Mouse (Mus musculus) layer of hippocampus, adult 8-10 months (tissue): ENCODE measurements at regions not wholly inside any gene's neighbourhood (a gene's known extent, or its start where the extent isn't known, plus 50 kb on each side); places are given as distances from the start of the nearest gene placed in this dataset.

Source experiments
- DNase-seq, 2 experiments: peaks; one replicate each; pipeline ENCODE4 v3.0.0; 2022; ENCODE audit warnings: low spot score in 2 of 2

DNA sequence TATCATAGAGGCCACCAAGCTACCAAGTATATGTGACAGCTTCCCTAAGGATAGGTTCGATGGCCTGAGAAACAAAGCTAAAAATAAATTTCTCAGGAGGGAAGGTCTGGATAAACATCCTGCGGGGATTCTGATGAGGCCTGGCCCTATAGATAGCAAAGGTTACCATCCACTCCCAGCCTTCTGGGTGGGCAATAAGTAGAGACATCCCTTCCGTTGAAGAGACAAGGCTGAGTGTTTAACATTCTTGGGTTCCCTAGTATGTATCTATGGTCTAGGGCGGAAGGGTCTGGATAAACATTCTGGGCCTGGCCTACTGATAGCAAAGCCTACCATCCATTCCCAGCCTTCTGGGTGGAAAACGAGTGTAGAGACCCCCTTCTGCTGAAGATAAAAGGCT, 180.5 kb upstream of the Dlk1 start:
- DNase-seq, result no peak

DNA sequence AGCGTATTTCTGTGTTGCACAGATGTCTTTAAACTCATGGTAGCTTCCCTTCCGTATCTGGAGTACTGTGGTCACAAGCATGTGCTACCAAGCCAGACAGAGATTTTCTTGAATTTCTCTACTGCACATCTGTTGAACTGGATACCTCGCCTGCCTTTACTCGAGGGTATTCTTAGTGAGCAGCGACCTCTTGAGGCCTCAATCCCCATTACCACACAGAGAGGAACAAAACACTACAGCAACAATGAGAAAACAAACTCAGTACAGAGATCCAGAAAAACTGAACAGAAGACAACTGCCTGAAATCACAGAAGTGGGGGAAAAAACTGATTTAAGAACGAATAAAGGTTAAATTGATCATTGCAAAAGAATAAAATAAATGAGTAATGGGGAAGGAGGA, 137.8 kb upstream of the Dlk1 start:
- no peak for DNase-seq

- DNase-seq, result no peak
These were observed 126.6 kb upstream of the Dlk1 start for GRCm38 (mm10) chr12:109325986-109326385.

DNA sequence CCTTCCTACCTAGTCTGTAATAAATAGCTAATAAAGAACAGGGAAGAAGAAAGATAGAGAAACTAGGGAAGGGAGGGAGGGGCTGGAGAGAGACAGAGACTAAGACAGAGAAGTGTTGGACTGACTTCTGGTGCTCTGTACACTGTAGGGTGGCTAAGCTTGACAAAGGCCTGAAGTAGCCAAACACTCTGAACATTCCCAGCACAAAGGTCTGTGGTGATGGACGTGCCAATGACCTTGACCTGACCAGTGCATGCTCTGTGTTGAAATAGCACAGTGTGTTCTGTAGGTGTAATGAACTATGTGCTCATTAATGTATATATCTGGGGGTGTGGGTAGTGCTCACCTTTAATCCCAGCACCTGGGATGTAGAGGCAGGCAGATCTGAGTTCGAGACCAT, 81.3 kb upstream of the Dlk1 start:
- no peak for DNase-seq

DNA sequence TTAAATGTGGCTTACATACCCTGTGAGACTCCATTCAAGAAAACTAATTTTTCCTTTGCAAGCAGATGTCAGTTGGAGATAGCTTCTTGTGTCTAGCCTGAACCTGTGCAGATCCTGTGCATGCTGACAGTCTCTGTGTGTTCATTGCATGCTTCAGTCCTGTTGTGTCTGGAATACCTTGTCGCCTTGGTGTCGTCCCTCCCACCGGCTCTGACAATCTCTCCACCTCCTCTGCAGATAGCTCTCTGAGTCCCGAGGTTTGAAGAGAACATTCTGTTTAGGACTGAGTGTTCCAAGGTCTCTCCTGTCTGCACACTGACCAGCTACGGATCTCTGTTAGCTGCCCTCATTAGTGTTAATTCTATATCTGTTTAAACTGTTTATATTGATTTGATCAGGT, 66.8 kb upstream of the Dlk1 start:
- DNase-seq, result no peak

- DNase-seq, result no peak
These were observed 63.8 kb upstream of the Dlk1 start for GRCm38 (mm10) chr12:109388791-109389190.

GRCm38 (mm10) chr12:109390388-109390920, 62.2 kb upstream of the Dlk1 start:
- DNase-seq, result no peak

- DNase-seq, result no peak
These were observed 61.6 kb upstream of the Dlk1 start for GRCm38 (mm10) chr12:109390978-109391377.

GRCm38 (mm10) chr12:109393326-109393725, 59.3 kb upstream of the Dlk1 start:
- no peak for DNase-seq

DNA sequence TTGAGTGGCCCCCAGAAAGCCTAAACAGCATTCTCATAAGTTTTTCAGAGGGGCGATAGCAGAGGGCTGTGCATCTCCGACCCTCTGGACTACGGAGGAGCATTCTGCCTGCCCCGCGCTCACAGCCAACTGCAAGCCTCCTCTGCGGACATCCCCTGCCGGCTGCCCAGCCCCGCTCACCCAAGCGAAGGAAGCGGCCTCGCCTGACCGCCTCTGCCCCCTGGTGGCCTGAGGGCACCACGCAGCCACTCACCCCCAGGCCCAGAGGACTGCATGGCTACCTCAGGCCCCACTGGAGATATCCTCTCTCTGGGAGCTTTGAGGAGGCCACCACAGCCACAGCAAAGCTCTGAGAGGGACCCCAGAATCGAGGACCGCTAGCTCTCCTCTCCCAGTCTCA, 58.8 kb upstream of the Dlk1 start:
- peak in 1 of 2 experiments; percentile 57 for DNase-seq

- no peak for DNase-seq
These were observed 58.2 kb upstream of the Dlk1 start for GRCm38 (mm10) chr12:109394396-109394795.

DNA sequence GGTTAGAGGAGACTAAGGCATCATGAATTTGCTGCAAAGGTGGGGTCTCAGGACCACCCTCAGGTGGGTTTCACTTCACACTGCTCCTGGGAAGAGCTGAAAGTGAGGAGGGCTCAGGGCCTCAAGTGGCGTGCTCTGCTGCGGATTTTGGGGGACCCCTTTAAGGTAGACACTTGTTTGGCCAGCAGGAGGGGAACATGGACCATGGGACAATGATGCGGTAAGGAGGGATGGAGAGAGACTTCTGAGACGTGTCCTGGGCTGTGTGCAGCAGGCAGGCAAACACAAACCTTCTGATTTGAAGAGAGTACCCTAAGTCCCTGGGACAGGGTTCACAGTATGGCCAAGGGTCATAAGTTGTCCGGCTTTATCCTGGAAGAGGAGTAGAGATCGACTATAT, 56.0 kb upstream of the Dlk1 start:
- no peak for DNase-seq

- DNase-seq, result no peak
These were observed 55.2 kb upstream of the Dlk1 start for GRCm38 (mm10) chr12:109397175-109398058.

- no peak for DNase-seq
These were observed 54.1 kb upstream of the Dlk1 start for GRCm38 (mm10) chr12:109398473-109398872.

GRCm38 (mm10) chr12:109398951-109399350, 53.7 kb upstream of the Dlk1 start:
- DNase-seq, result no peak

- DNase-seq, result peak; percentile 43 to 74
These were observed 53.0 kb upstream of the Dlk1 start for GRCm38 (mm10) chr12:109399591-109399990.

GRCm38 (mm10) chr12:109400041-109400440, 52.6 kb upstream of the Dlk1 start:
- DNase-seq, result no peak

GRCm38 (mm10) chr12:109400936-109401586, 51.6 kb upstream of the Dlk1 start:
- no peak for DNase-seq

DNA sequence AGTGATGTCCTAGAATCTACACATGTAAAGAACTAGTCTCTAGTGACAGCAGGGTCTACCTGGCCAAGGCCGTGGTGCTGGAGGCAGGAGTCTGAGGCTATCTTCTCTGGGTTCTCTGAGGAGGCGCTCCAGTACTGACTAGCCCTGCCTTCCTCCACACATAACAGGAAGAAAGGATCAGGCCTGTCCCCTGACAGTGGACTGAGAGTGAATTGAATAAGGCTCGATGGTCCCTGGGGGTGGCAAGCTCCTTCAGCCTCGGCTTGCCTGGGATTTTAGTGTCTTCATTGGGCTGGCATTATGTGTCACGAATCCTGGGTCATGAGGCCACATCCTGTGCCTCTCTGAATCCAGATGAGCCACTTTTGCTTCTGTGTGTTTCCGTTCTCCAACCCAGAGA, 50.9 kb upstream of the Dlk1 start:
- DNase-seq, result no peak

GRCm38 (mm10) chr12:109402226-109402625, 50.4 kb upstream of the Dlk1 start:
- no peak for DNase-seq
